Mouse (Mus musculus): ENCODE measurements at regions not wholly inside any gene's neighbourhood (a gene's known extent, or its start where the extent isn't known, plus 50 kb on each side); places are given as distances from the start of the nearest gene placed in this dataset.

- TF ChIP-seq EP300 (IDR thresholded peaks at IDR 0.05; ENCODE audit: low read depth) (no peak), CTCF (IDR thresholded peaks at IDR 0.05; ENCODE audit: low read depth) (no peak)
These were observed 500.4 kb downstream of the Med13l start for GRCm38 (mm10) chr5:119060886-119061285.
